Mouse (Mus musculus): ENCODE measurements around the gene Rgr. TPM values are rescaled to one million over a fixed set of nuclear protein-coding genes. Genes with fewer than 3 reads are reported as not detected.
"Not testable (repeated sequence)": the region's sequence is repeated elsewhere in the genome, so short reads cannot be mapped to it uniquely, and the experiment has no call there.

Gene Rgr
- total RNA-seq, 2 experiments from 2014 or later, result 1.3 TPM

- no peak for DNase-seq (ENCODE audit: low spot score in 2 of 2)
Measured at GRCm38 (mm10) chr14:37003431-37004095, 45.2 kb downstream of the Rgr start.

- DNase-seq (ENCODE audit: low spot score in 2 of 2), result no peak
Measured at GRCm38 (mm10) chr14:37002852-37003251, 45.9 kb downstream of the Rgr start.

GRCm38 (mm10) chr14:37000780-37001179, 48.0 kb downstream of the Rgr start:
- DNase-seq (ENCODE audit: low spot score in 2 of 2), result not testable (repeated sequence)

GRCm38 (mm10) chr14:36989784-36990183, 59.0 kb downstream of the Rgr start:
- DNase-seq (ENCODE audit: low spot score in 2 of 2), result no peak

GRCm38 (mm10) chr14:36985693-36986092, 63.1 kb downstream of the Rgr start:
- no peak for DNase-seq (ENCODE audit: low spot score in 2 of 2)

Other genes starting within 250 kb of the Rgr start
- gene Ccser2, start 80.2 kb downstream of the Rgr start, total RNA-seq (2021), result 10 to 100 TPM; 59.4 to 63.7 TPM
- under 1 TPM in 1 of 2 experiments, not detected in 1; 0.05 TPM for gene Lrit1, start 5.9 kb upstream of the Rgr start, total RNA-seq (2021)
- not detected for gene Lrit2, start 19.0 kb upstream of the Rgr start, total RNA-seq (2021)
- not detected for gene Cdhr1, start 49.4 kb upstream of the Rgr start, total RNA-seq (2021)
- gene 2610528A11Rik, start 65.1 kb upstream of the Rgr start, total RNA-seq (2021), result not detected
- 100 to 1,000 TPM; 175 to 186 TPM for gene Ghitm, start 86.3 kb upstream of the Rgr start, total RNA-seq (2021)

Data from gastrocnemius, postnatal 4 days (tissue).